Mouse (Mus musculus): ENCODE results near the gene Palld.

Gene Palld

GRCm38 (mm10) chr8:61775936-61776335, 126.6 kb downstream of the Palld start:
- DNase-seq (ENCODE audit: low spot score in 2 of 2): no peak

GRCm38 (mm10) chr8:61774161-61774560, 128.3 kb downstream of the Palld start:
- DNase-seq (ENCODE audit: low spot score in 2 of 2): no peak

GRCm38 (mm10) chr8:61773595-61774088, 128.8 kb downstream of the Palld start:
- DNase-seq (ENCODE audit: low spot score in 2 of 2): no peak

GRCm38 (mm10) chr8:61771328-61771727, 131.2 kb downstream of the Palld start:
- DNase-seq (ENCODE audit: low spot score in 2 of 2): no peak

- no peak for DNase-seq (ENCODE audit: low spot score in 2 of 2)
Observed at GRCm38 (mm10) chr8:61769340-61769879, 133.1 kb downstream of the Palld start.

- no peak for DNase-seq (ENCODE audit: low spot score in 2 of 2)
Observed at GRCm38 (mm10) chr8:61760190-61760578, 142.3 kb downstream of the Palld start.

GRCm38 (mm10) chr8:61759327-61760189, 142.9 kb downstream of the Palld start:
- DNase-seq (ENCODE audit: low spot score in 2 of 2): peak in 1 of 2 experiments; percentile 26

- DNase-seq (ENCODE audit: low spot score in 2 of 2): no peak
Observed at GRCm38 (mm10) chr8:61758686-61759326, 143.7 kb downstream of the Palld start.

GRCm38 (mm10) chr8:61756971-61757965, 145.2 kb downstream of the Palld start:
- DNase-seq (ENCODE audit: low spot score in 2 of 2): no peak

GRCm38 (mm10) chr8:61755186-61755585, 147.3 kb downstream of the Palld start:
- DNase-seq (ENCODE audit: low spot score in 2 of 2): no peak

- DNase-seq (ENCODE audit: low spot score in 2 of 2): no peak
Observed at GRCm38 (mm10) chr8:61747070-61747469, 155.4 kb downstream of the Palld start.

- no peak for DNase-seq (ENCODE audit: low spot score in 2 of 2)
Observed at GRCm38 (mm10) chr8:61745181-61745980, 157.1 kb downstream of the Palld start.

- DNase-seq (ENCODE audit: low spot score in 2 of 2): no peak
Observed at GRCm38 (mm10) chr8:61743764-61744562, 158.5 kb downstream of the Palld start.

GRCm38 (mm10) chr8:61737465-61737864, 165.0 kb downstream of the Palld start:
- no peak for DNase-seq (ENCODE audit: low spot score in 2 of 2)

GRCm38 (mm10) chr8:61736739-61737243, 165.7 kb downstream of the Palld start:
- DNase-seq (ENCODE audit: low spot score in 2 of 2): no peak

- no peak for DNase-seq (ENCODE audit: low spot score in 2 of 2)
Observed at GRCm38 (mm10) chr8:61736117-61736516, 166.4 kb downstream of the Palld start.

GRCm38 (mm10) chr8:61734164-61734563, 168.3 kb downstream of the Palld start:
- no peak for DNase-seq (ENCODE audit: low spot score in 2 of 2)

GRCm38 (mm10) chr8:61732184-61732583, 170.3 kb downstream of the Palld start:
- no peak for DNase-seq (ENCODE audit: low spot score in 2 of 2)

GRCm38 (mm10) chr8:61731306-61732088, 171.0 kb downstream of the Palld start:
- no peak for DNase-seq (ENCODE audit: low spot score in 2 of 2)
